Mouse (Mus musculus): ENCODE results near the gene Mdfi. TPM values are rescaled to one million over a fixed set of nuclear protein-coding genes. Genes with fewer than 3 reads are reported as not detected.

Mdfi gene
- 1.0 TPM for polyA plus RNA-seq (2015; fragmentation: Illumina TruSeq; extraction: RNeasy Lipid Tissue Mini Kit (QIAGEN cat#74804); ENCODE audit: insufficient read depth, low read depth, low replicate concordance)

DNA sequence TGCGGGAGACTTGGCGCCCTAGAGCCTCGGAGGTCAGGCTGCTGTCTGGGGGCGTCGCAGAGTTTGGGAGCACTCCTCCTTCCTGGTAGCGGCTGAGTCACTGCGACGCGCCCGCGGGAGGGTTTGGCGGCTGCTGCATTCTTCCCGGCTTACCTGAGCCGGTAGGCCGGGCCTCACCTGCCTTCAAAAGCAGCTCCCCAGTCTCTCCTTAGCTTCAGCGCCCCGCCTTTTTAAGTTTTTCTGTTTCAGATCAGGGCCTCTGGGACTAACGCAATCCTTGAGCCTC is at the start of gene Mdfi:
TSS of gene Mdfi (minus strand) at position 210 of the 286 bp plus-strand sequence.

Other genes with a start within 250 kb of the Mdfi start
- gene Bysl, start 223.2 kb downstream of the Mdfi start, polyA plus RNA-seq (2015; fragmentation: Illumina TruSeq; extraction: RNeasy Lipid Tissue Mini Kit (QIAGEN cat#74804); ENCODE audit: insufficient read depth, low read depth, low replicate concordance) = 2.4 TPM
- 12.8 TPM for gene Med20, start 223.1 kb downstream of the Mdfi start, polyA plus RNA-seq (2015; fragmentation: Illumina TruSeq; extraction: RNeasy Lipid Tissue Mini Kit (QIAGEN cat#74804); ENCODE audit: insufficient read depth, low read depth, low replicate concordance)
- gene Gm20517, start 223.1 kb downstream of the Mdfi start, polyA plus RNA-seq (2015; fragmentation: Illumina TruSeq; extraction: RNeasy Lipid Tissue Mini Kit (QIAGEN cat#74804); ENCODE audit: insufficient read depth, low read depth, low replicate concordance) = not detected
- gene Usp49, start 204.0 kb downstream of the Mdfi start, polyA plus RNA-seq (2015; fragmentation: Illumina TruSeq; extraction: RNeasy Lipid Tissue Mini Kit (QIAGEN cat#74804); ENCODE audit: insufficient read depth, low read depth, low replicate concordance) = 1.1 TPM
- gene Tomm6, start 146.3 kb downstream of the Mdfi start, polyA plus RNA-seq (2015; fragmentation: Illumina TruSeq; extraction: RNeasy Lipid Tissue Mini Kit (QIAGEN cat#74804); ENCODE audit: insufficient read depth, low read depth, low replicate concordance) = 71.8 TPM
- gene Frs3, start 145.7 kb downstream of the Mdfi start, polyA plus RNA-seq (2015; fragmentation: Illumina TruSeq; extraction: RNeasy Lipid Tissue Mini Kit (QIAGEN cat#74804); ENCODE audit: insufficient read depth, low read depth, low replicate concordance) = 1.5 TPM
- gene Gm21981, start 140.2 kb downstream of the Mdfi start, polyA plus RNA-seq (2015; fragmentation: Illumina TruSeq; extraction: RNeasy Lipid Tissue Mini Kit (QIAGEN cat#74804); ENCODE audit: insufficient read depth, low read depth, low replicate concordance) = 0.42 TPM
- 2.3 TPM for gene Prickle4, start 140.0 kb downstream of the Mdfi start, polyA plus RNA-seq (2015; fragmentation: Illumina TruSeq; extraction: RNeasy Lipid Tissue Mini Kit (QIAGEN cat#74804); ENCODE audit: insufficient read depth, low read depth, low replicate concordance)
- gene Pgc, start 107.8 kb downstream of the Mdfi start, polyA plus RNA-seq (2015; fragmentation: Illumina TruSeq; extraction: RNeasy Lipid Tissue Mini Kit (QIAGEN cat#74804); ENCODE audit: insufficient read depth, low read depth, low replicate concordance) = not detected
- 3.0 TPM for gene Tfeb, start 97.7 kb downstream of the Mdfi start, polyA plus RNA-seq (2015; fragmentation: Illumina TruSeq; extraction: RNeasy Lipid Tissue Mini Kit (QIAGEN cat#74804); ENCODE audit: insufficient read depth, low read depth, low replicate concordance)
- 8.8 TPM for gene Foxp4, start 90.0 kb upstream of the Mdfi start, polyA plus RNA-seq (2015; fragmentation: Illumina TruSeq; extraction: RNeasy Lipid Tissue Mini Kit (QIAGEN cat#74804); ENCODE audit: insufficient read depth, low read depth, low replicate concordance)
- gene 1700122O11Rik, start 203.6 kb upstream of the Mdfi start, polyA plus RNA-seq (2015; fragmentation: Illumina TruSeq; extraction: RNeasy Lipid Tissue Mini Kit (QIAGEN cat#74804); ENCODE audit: insufficient read depth, low read depth, low replicate concordance) = not detected